Mouse (Mus musculus): ENCODE measurements around the gene Mllt1. TPM values are rescaled to one million over a fixed set of nuclear protein-coding genes. Genes with fewer than 3 reads are reported as not detected.

The Mllt1 gene
- total and polyA plus RNA-seq, 2 experiments from 2014 or later, result 63.5 to 136 TPM

DNA sequence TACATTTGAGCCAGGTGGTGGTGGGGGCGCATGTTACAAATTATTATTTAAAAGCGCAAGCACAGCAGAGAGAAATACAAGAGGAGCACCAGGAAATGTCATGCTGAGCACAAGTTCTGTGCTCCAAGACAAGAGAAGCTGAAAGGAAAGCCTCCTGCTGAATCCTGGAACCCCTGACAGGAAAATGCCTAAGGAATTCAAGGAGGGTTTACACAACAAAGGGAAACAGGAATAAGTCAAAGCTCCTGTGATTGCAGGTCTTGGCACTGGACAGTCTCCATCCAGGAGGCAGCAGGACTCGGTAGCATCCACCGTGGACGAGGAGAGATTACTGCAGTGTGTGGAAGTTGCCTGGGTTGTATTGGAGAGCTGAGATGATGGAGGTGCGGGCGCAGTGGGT, 69.1 kb downstream of the Mllt1 start:
- H3K36me3 ChIP-seq (ENCODE audit: insufficient read depth, low read length), result no peaks in the 10 kb centered on the region
- H3K4me3 ChIP-seq (ENCODE audit: low read depth, low read length), result no peak overlapping the region
- no peak for ATAC-seq (ENCODE audit: low FRiP score)
- H3K4me2 ChIP-seq (ENCODE audit: low read depth, low read length, poor library complexity, severe bottlenecking), result no peak overlapping the region
- no peak for DNase-seq (ENCODE audit: low spot score)
- no peak overlapping the region for H3K9ac ChIP-seq (replicated peaks; ENCODE audit: low read length, poor library complexity, severe bottlenecking)
- WGBS, result 75% methylated on average over 7 of the region's 7 CpGs
- no peaks in the 10 kb centered on the region for H3K27me3 ChIP-seq (ENCODE audit: insufficient read depth, low read length)
- no peaks in the 10 kb centered on the region for H3K9me3 ChIP-seq (ENCODE audit: low read length)
- TF ChIP-seq CTCF (IDR thresholded peaks at IDR 0.05), result no peak
- H3K27ac ChIP-seq (ENCODE audit: low read depth, low read length), result no peak overlapping the region
- no peaks in the 10 kb centered on the region for H3K4me1 ChIP-seq (ENCODE audit: insufficient read depth, low read length)

- H3K27me3 ChIP-seq (ENCODE audit: insufficient read depth, low read length), result no peaks in the 10 kb centered on the region
- 61% methylated on average over 3 of the region's 3 CpGs for WGBS
- H3K9me3 ChIP-seq (ENCODE audit: low read length), result no peaks in the 10 kb centered on the region
- DNase-seq (ENCODE audit: low spot score) (no peak), ATAC-seq (ENCODE audit: low FRiP score) (no peak)
- no peaks in the 10 kb centered on the region for H3K36me3 ChIP-seq (ENCODE audit: insufficient read depth, low read length)
- no peak overlapping the region for H3K9ac ChIP-seq (replicated peaks; ENCODE audit: low read length, poor library complexity, severe bottlenecking)
- no peaks in the 10 kb centered on the region for H3K4me1 ChIP-seq (ENCODE audit: insufficient read depth, low read length)
- no peak overlapping the region for H3K4me3 ChIP-seq (ENCODE audit: low read depth, low read length)
- H3K27ac ChIP-seq (ENCODE audit: low read depth, low read length), result no peak overlapping the region
- TF ChIP-seq CTCF (IDR thresholded peaks at IDR 0.05), result no peak
- no peak overlapping the region for H3K4me2 ChIP-seq (ENCODE audit: low read depth, low read length, poor library complexity, severe bottlenecking)
Observed at GRCm38 (mm10) chr17:56861197-56861596, 74.0 kb downstream of the Mllt1 start.

- ATAC-seq (ENCODE audit: low FRiP score) (no peak), DNase-seq (ENCODE audit: low spot score) (no peak)
- Histone ChIP-seq H3K4me3 (ENCODE audit: low read depth, low read length) (no peak overlapping the region), H3K4me1 (ENCODE audit: insufficient read depth, low read length) (no peaks in the 10 kb centered on the region), H3K4me2 (ENCODE audit: low read depth, low read length, poor library complexity, severe bottlenecking) (no peak overlapping the region), H3K36me3 (ENCODE audit: insufficient read depth, low read length) (no peaks in the 10 kb centered on the region), H3K27ac (ENCODE audit: low read depth, low read length) (no peak overlapping the region), H3K9ac (replicated peaks; ENCODE audit: low read length, poor library complexity, severe bottlenecking) (no peak overlapping the region), H3K27me3 (ENCODE audit: insufficient read depth, low read length) (no peaks in the 10 kb centered on the region), H3K9me3 (ENCODE audit: low read length) (no peaks in the 10 kb centered on the region)
- no peak for TF ChIP-seq CTCF (IDR thresholded peaks at IDR 0.05)
- 43% methylated on average over 7 of the region's 7 CpGs for WGBS
Observed at GRCm38 (mm10) chr17:56858922-56859321, 76.3 kb downstream of the Mllt1 start.

- no peak overlapping the region for H3K4me3 ChIP-seq (ENCODE audit: low read depth, low read length)
- peak; percentile 58 for DNase-seq (ENCODE audit: low spot score)
- no peak overlapping the region for H3K9ac ChIP-seq (replicated peaks; ENCODE audit: low read length, poor library complexity, severe bottlenecking)
- H3K9me3 ChIP-seq (ENCODE audit: low read length), result no peaks in the 10 kb centered on the region
- H3K4me2 ChIP-seq (ENCODE audit: low read depth, low read length, poor library complexity, severe bottlenecking), result no peak overlapping the region
- no peak for ATAC-seq (ENCODE audit: low FRiP score)
- no peak overlapping the region for H3K27ac ChIP-seq (ENCODE audit: low read depth, low read length)
- TF ChIP-seq CTCF (IDR thresholded peaks at IDR 0.05), result peak; percentile 75
- no peaks in the 10 kb centered on the region for H3K27me3 ChIP-seq (ENCODE audit: insufficient read depth, low read length)
- no peaks in the 10 kb centered on the region for H3K36me3 ChIP-seq (ENCODE audit: insufficient read depth, low read length)
- no peaks in the 10 kb centered on the region for H3K4me1 ChIP-seq (ENCODE audit: insufficient read depth, low read length)
- WGBS, result 49% methylated on average over 4 of the region's 4 CpGs
Observed at GRCm38 (mm10) chr17:56858216-56858615, 77.0 kb downstream of the Mllt1 start.

DNA sequence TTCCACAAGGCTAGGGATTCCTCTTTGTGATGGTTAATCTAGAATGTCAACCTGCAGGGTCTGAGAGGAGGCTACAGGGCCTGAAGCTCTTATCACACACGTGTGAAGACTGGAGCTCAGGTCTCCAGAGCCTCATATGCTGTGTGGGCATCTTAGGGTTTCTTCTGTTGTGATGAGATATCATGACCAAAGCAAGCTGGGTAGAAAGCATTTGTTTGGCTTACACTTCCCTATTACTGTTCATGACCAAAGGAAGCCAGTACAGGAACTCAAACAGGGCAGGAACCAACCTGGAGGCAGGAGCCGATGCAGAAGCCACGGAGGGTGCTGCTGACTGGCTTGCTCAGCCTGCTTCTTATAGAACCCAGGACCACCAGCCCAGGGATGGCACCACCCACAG, 79.8 kb downstream of the Mllt1 start:
- no peaks in the 10 kb centered on the region for H3K27me3 ChIP-seq (ENCODE audit: insufficient read depth, low read length)
- H3K4me2 ChIP-seq (ENCODE audit: low read depth, low read length, poor library complexity, severe bottlenecking), result no peak overlapping the region
- H3K9me3 ChIP-seq (ENCODE audit: low read length), result no peaks in the 10 kb centered on the region
- H3K4me3 ChIP-seq (ENCODE audit: low read depth, low read length), result no peak overlapping the region
- ATAC-seq (ENCODE audit: low FRiP score) (no peak), DNase-seq (ENCODE audit: low spot score) (no peak)
- no peak overlapping the region for H3K27ac ChIP-seq (ENCODE audit: low read depth, low read length)
- WGBS, result 88% methylated on average over 3 of the region's 3 CpGs
- no peak for TF ChIP-seq CTCF (IDR thresholded peaks at IDR 0.05)
- H3K9ac ChIP-seq (replicated peaks; ENCODE audit: low read length, poor library complexity, severe bottlenecking), result no peak overlapping the region
- H3K4me1 ChIP-seq (ENCODE audit: insufficient read depth, low read length), result no peaks in the 10 kb centered on the region
- no peaks in the 10 kb centered on the region for H3K36me3 ChIP-seq (ENCODE audit: insufficient read depth, low read length)

DNA sequence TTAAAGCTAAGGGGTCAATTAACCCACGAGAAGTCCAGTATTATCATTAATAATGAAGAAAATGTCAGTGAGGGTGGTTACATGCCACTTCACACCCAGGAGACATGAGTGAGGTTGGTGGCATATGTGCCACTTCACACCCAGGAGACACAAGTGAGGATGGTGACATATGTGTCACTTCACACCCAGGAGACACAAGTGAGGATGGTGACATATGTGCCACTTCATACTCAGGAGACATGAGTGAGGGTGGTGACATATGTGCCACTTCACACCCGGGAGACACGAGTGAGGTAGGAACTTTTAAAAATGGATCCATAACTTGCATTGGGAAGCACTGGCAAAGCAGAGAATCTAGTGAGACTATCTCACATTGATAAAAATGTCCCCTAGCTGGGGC, 84.0 kb downstream of the Mllt1 start:
- 74% methylated on average over 3 of the region's 3 CpGs for WGBS
- no peak overlapping the region for H3K4me3 ChIP-seq (ENCODE audit: low read depth, low read length)
- no peaks in the 10 kb centered on the region for H3K36me3 ChIP-seq (ENCODE audit: insufficient read depth, low read length)
- H3K9me3 ChIP-seq (ENCODE audit: low read length), result no peaks in the 10 kb centered on the region
- no peaks in the 10 kb centered on the region for H3K4me1 ChIP-seq (ENCODE audit: insufficient read depth, low read length)
- H3K4me2 ChIP-seq (ENCODE audit: low read depth, low read length, poor library complexity, severe bottlenecking), result no peak overlapping the region
- no peak for DNase-seq (ENCODE audit: low spot score)
- no peaks in the 10 kb centered on the region for H3K27me3 ChIP-seq (ENCODE audit: insufficient read depth, low read length)
- no peak overlapping the region for H3K27ac ChIP-seq (ENCODE audit: low read depth, low read length)
- no peak for TF ChIP-seq CTCF (IDR thresholded peaks at IDR 0.05)
- no peak overlapping the region for H3K9ac ChIP-seq (replicated peaks; ENCODE audit: low read length, poor library complexity, severe bottlenecking)
- ATAC-seq (ENCODE audit: low FRiP score), result no peak
